In genomic region chr13:6751599-6751998, GRCm38 (mm10) we compare ENCODE assay signal across 17 mouse cellular contexts.
"Had no signal": no experiment of that assay in that cellular context is flagged by ENCODE, and none has a peak within 500 bp of the region (broad histone marks: within the 10 kb centered on the region; RNA-seq: fewer than 3 reads in every experiment).

No protein-coding gene starts in this region.

- H3K36me3 ChIP-seq: midbrain, embryonic 13.5 days; midbrain, embryonic 15.5 days; neural tube, embryonic 12.5 days had no signal

- H3K4me3 ChIP-seq: megakaryocyte, embryonic 14.5 days; midbrain, embryonic 13.5 days; midbrain, embryonic 15.5 days; neural tube, embryonic 12.5 days had no signal

- H3K9me3 ChIP-seq: megakaryocyte, embryonic 14.5 days; midbrain, embryonic 13.5 days; midbrain, embryonic 15.5 days; neural tube, embryonic 12.5 days had no signal

- ATAC-seq: midbrain, embryonic 13.5 days; midbrain, embryonic 15.5 days had no signal

- H3K27ac ChIP-seq: macrophage; midbrain, embryonic 13.5 days; midbrain, embryonic 15.5 days; neural tube, embryonic 12.5 days had no signal

- H3K27me3 ChIP-seq: megakaryocyte, embryonic 14.5 days; midbrain, embryonic 13.5 days; midbrain, embryonic 15.5 days; neural tube, embryonic 12.5 days had no signal

- H3K9ac ChIP-seq: lung, embryonic 14.5 days; midbrain, embryonic 13.5 days; midbrain, embryonic 15.5 days; neural tube, embryonic 12.5 days had no signal

- H3K4me1 ChIP-seq: megakaryocyte, embryonic 14.5 days; midbrain, embryonic 13.5 days; midbrain, embryonic 15.5 days; neural tube, embryonic 12.5 days had no signal

- DNase-seq: lung, adult 18-20 months; lung, embryonic 14.5 days; lung, postnatal 10 days; retina, postnatal 1 day; right cerebral cortex, adult 18-20 months; right cerebral cortex, postnatal 25 days; right cerebral cortex, postnatal 4 days; spleen, adult 18-20 months; thymus, adult 18-20 months; thymus, postnatal 14 days; thymus, postnatal 36 days had no signal

- H3K4me2 ChIP-seq: lung, embryonic 14.5 days; midbrain, embryonic 11.5 days; midbrain, embryonic 13.5 days; midbrain, embryonic 15.5 days; neural tube, embryonic 12.5 days had no signal
